7 mouse cellular contexts compared by ENCODE assay signal in the genomic region with DNA sequence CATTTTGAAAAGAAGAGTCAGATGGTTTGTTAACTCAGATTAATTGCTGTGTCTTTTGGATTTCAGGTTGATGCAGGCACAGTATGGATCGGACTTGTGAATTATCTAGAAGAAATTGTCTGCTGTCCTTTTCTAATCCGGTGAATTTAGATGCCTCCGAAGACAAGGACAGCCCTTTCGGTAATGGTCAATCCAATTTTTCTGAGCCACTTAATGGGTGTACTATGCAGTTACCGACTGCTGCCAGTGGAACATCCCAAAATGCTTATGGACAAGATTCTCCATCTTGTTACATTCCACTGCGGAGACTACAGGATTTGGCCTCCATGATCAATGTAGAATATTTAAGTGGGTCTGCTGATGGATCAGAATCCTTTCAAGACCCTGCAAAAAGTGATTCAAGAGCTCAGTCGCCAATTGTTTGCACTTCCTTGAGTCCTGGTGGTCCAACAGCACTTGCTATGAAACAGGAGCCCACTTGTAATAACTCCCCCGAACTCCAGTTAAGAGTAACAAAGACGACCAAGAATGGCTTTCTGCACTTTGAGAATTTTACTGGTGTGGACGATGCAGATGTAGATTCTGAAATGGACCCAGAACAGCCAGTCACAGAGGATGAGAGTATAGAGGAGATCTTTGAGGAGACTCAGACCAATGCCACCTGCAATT. TPM values are rescaled to one million over a fixed set of nuclear protein-coding genes. Genes with fewer than 3 reads are reported as not detected.
DNase-seq lines count a peak whose midpoint lies in the region; ATAC-seq and TF ChIP-seq lines count a peak whose summit lies in the region.

No protein-coding gene starts in this region.

- no peak for TF ChIP-seq CTCF in olfactory bulb, adult 2 months (IDR thresholded peaks at IDR 0.05; ENCODE audit: insufficient read depth, low read depth, low read length)

- peak overlapping the region; percentile 79 for H3K4me2 ChIP-seq in lung, embryonic 16.5 days (ENCODE audit: low read depth, low read length)
- H3K4me2 ChIP-seq in limb, embryonic 11.5 days (ENCODE audit: low read depth, severe bottlenecking), result peak overlapping the region; percentile 85

- no peaks in the 10 kb centered on the region for H3K9me3 ChIP-seq in lung, embryonic 16.5 days (ENCODE audit: control insufficient read depth, low read length)
- 0 out of 2 replicates have a peak, but pooled peaks cover 6% of the 10 kb centered on the region for H3K9me3 ChIP-seq in forebrain, embryonic 10.5 days
- H3K9me3 ChIP-seq in limb, embryonic 11.5 days (ENCODE audit: control insufficient read depth, low read length), result no peaks in the 10 kb centered on the region

- no peak for TF ChIP-seq POLR2A in olfactory bulb, adult 2 months (IDR thresholded peaks at IDR 0.05; ENCODE audit: insufficient read depth, low read depth, low read length)

- no peak for ATAC-seq in lung, embryonic 16.5 days (ENCODE audit: low read depth)
- ATAC-seq in limb, embryonic 11.5 days (ENCODE audit: insufficient number of reproducible peaks, low FRiP score, low TSS enrichment, low read depth), result no peak

- H3K4me1 ChIP-seq in lung, embryonic 16.5 days (replicated peaks; ENCODE audit: control insufficient read depth, insufficient read depth, low read length), result peaks cover 39% of the 10 kb centered on the region
- H3K4me1 ChIP-seq in forebrain, embryonic 10.5 days, result peaks cover 62% of the 10 kb centered on the region
- peaks cover 24% of the 10 kb centered on the region for H3K4me1 ChIP-seq in limb, embryonic 11.5 days (ENCODE audit: control insufficient read depth, insufficient read depth, low read length)
- peaks cover 21% of the 10 kb centered on the region for H3K4me1 ChIP-seq in olfactory bulb, adult 2 months (ENCODE audit: control insufficient read depth, insufficient read depth, low read length)

- WGBS in lung, embryonic 16.5 days, result 39% methylated on average over 10 of the region's 10 CpGs
- WGBS in forebrain, embryonic 10.5 days, result 66% methylated on average over 10 of the region's 10 CpGs
- WGBS in limb, embryonic 11.5 days, result 68% methylated on average over 10 of the region's 10 CpGs
- WGBS in olfactory bulb, adult 2 months, result 45% methylated on average over 10 of the region's 10 CpGs

- peak overlapping the region; percentile 96 for H3K9ac ChIP-seq in lung, embryonic 16.5 days (ENCODE audit: low read length)
- peak overlapping the region; percentile 97 for H3K9ac ChIP-seq in limb, embryonic 11.5 days (ENCODE audit: low read length)

- H3K4me3 ChIP-seq in lung, embryonic 16.5 days (ENCODE audit: low read length), result peak overlapping the region; percentile 82
- H3K4me3 ChIP-seq in forebrain, embryonic 10.5 days, result peak overlapping the region; percentile 90
- peak overlapping the region; percentile 86 for H3K4me3 ChIP-seq in limb, embryonic 11.5 days (ENCODE audit: low read depth, low read length)
- peak overlapping the region; percentile 66 for H3K4me3 ChIP-seq in olfactory bulb, adult 2 months (ENCODE audit: insufficient read depth, low read depth, low read length)

- H3K27me3 ChIP-seq in lung, embryonic 16.5 days (ENCODE audit: control insufficient read depth, insufficient read depth, low read depth, low read length), result no peaks in the 10 kb centered on the region
- H3K27me3 ChIP-seq in forebrain, embryonic 10.5 days (ENCODE audit: poor library complexity, severe bottlenecking), result 0 out of 2 replicates have a peak, but pooled peaks cover 9% of the 10 kb centered on the region
- H3K27me3 ChIP-seq in limb, embryonic 11.5 days (ENCODE audit: control insufficient read depth, insufficient read depth, low read length), result no peaks in the 10 kb centered on the region

- H3K27ac ChIP-seq in lung, embryonic 16.5 days (ENCODE audit: low read length), result peak overlapping the region; percentile 97
- H3K27ac ChIP-seq in forebrain, embryonic 10.5 days, result peak overlapping the region; percentile 99
- H3K27ac ChIP-seq in limb, embryonic 11.5 days (replicated peaks; ENCODE audit: low read depth, low read length), result peak overlapping the region; percentile 98
- H3K27ac ChIP-seq in olfactory bulb, adult 2 months (ENCODE audit: insufficient read depth, low read depth, low read length), result 0 out of 2 replicates have a peak overlapping the region, but pooled peaks have one; percentile 94

- peaks cover 10% of the 10 kb centered on the region; the same call in 1 of the 2 replicates for H3K36me3 ChIP-seq in lung, embryonic 16.5 days (ENCODE audit: control insufficient read depth, insufficient read depth, low read length)
- H3K36me3 ChIP-seq in forebrain, embryonic 10.5 days (replicated peaks), result peaks cover 53% of the 10 kb centered on the region
- no peaks in the 10 kb centered on the region; the same call in none of the 2 replicates for H3K36me3 ChIP-seq in limb, embryonic 11.5 days (ENCODE audit: control insufficient read depth, insufficient read depth, low read length)

- DNase-seq in lung, postnatal 14 days, result no peak
- no peak for DNase-seq in forebrain, embryonic 10.5 days (ENCODE audit: extremely low spot score, low spot score)
- no peak for DNase-seq in limb, embryonic 11.5 days (ENCODE audit: low spot score)
- no peak for DNase-seq in yolk sac, embryonic 10.5 days (ENCODE audit: low spot score)
- no peak for DNase-seq in urinary bladder, postnatal 14 days (ENCODE audit: low spot score)

RNA-seq across cellular contexts. Expression of gene Nsd1, which starts 3.7 kb away (rescaled TPM):
- 50.7 and 56.2 TPM in 2 replicates for polyA plus RNA-seq in lung, embryonic 16.5 days (2015; fragmentation: Nextera tagmentation; extraction: Ambion mirVana)
- polyA plus RNA-seq in forebrain, embryonic 10.5 days (2016; fragmentation: Nextera tagmentation; extraction: Ambion mirVana), result 66.8 and 70.1 TPM in 2 replicates
- 69.0 and 70.0 TPM in 2 replicates for polyA plus RNA-seq in limb, embryonic 11.5 days (2014; fragmentation: Nextera tagmentation; extraction: Ambion mirVana)
- polyA plus RNA-seq in olfactory bulb, adult 2 months (2012; ENCODE audit: insufficient read depth, insufficient read length, low replicate concordance, missing spikeins), result 49.7 and 82.3 TPM in 2 replicates
